Mouse (Mus musculus) thymus, postnatal 10 days (tissue): ENCODE results near the gene Zbtb38.

Experiments used
- DNase-seq, 2 experiments: peaks; one replicate each; pipeline ENCODE4 v3.0.0; 2021; ENCODE audit warnings: low spot score in 2 of 2

Zbtb38 gene

DNA sequence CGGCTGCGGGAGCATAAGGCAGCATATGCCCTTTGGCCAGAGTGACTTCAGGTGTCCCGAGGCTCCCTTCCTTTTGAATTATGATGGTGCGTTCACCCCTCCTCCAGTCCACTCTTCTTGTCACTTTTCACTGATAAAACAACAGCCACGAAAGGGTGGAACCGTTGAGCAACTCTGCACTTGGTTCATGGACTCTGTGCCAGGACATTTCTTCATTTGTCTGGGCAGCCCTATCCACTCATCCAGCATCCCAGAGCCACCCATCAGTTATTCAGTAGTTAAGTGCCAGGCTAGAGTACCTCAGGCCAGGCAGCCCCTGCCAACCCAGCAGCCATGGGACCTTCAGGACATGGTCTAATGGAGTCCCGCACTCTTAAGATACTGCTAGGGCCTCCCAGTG is 114.1 kb downstream of the Zbtb38 start:
- DNase-seq, result no peak

DNA sequence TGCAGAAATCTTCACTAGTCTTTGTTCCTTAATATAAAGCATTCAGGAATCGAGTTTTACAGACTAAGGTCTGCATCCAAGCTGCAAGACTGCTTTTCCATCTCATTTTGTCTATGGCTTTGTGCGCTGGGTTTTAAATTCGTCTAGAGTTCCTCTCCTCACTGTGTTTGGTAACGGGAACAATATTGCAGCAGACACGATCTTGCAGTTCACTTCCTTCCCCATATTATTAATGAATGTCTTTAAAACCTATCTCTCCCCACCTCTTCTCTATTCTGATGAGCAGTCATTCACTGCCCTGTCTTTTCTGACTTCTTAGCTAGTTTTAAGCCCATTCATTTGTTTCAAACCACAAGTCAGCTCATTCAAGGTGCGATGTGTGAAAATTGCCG is 115.5 kb downstream of the Zbtb38 start:
- no peak for DNase-seq

DNA sequence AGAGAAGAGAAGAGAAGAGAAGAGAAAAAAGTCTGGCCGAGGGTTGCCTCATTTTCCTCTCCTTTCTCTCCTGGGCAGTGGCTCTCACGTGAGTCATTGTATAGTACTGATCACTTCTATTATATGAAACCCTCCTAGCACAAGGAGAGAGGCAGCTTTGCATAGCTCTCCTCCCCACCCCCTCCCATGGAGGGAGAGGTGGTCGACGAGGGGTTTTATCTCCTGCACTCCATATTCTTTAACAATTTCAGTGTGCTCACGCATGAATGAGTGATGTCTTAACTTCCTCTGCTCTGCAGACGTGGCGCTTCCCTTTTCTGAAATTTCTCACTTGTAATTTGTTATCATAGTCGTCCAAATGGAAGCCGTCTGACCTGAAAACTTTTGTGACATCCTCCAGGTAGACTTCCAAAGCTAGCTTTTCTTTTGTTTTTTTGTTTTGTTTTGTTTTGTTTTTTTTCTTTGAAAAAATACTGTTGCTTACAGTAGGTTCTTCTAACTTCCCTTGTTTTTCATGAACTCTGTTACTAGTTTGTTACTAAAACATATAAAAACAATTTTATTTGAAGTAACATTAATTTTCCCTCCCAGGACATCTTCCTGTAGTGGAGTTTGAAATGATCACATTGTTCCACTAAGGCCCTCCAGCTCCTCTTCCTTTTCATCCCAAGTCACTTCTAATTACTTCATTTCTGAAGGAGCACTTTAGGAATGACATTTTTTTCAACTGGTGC is 116.0 kb downstream of the Zbtb38 start:
- DNase-seq, result no peak

DNA sequence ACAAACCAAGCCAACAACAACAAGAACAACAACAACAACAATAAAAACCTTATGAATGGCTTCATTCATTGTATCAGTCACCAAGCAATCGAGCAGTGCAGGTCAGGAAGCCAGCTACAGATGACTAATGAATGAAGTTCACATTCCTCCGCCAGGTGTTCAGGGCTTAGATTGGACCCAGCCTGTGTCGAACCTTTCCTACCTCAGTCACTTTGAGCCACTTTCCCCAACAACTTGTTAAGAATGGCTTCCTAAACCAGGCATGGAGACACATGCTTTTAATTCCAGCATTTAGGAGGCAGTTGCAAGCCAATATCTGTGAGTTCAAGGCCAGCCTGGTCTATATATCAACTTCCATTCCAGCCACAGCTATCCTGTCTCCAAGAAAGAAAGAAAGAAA is 116.7 kb downstream of the Zbtb38 start:
- DNase-seq, result no peak

DNA sequence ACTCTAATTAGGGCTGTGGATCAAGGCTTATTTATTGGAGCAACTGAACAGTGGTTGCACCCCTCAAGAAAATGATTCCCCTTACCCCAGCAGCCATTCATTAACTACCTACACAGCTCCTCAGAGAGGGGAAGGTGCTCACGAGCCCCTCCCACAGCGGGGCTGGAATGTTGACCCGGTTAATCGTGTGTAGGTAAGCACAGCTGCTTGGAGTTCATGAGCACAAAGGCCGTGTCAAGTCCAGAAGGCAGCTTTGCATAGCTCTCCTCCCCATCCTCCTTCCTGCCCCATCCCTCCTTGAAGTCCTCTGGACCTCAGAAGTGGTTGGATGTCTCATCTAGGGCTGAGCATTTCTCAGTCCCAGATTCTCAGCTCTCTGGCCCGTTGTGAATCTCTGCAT is 117.5 kb downstream of the Zbtb38 start:
- no peak for DNase-seq

DNA sequence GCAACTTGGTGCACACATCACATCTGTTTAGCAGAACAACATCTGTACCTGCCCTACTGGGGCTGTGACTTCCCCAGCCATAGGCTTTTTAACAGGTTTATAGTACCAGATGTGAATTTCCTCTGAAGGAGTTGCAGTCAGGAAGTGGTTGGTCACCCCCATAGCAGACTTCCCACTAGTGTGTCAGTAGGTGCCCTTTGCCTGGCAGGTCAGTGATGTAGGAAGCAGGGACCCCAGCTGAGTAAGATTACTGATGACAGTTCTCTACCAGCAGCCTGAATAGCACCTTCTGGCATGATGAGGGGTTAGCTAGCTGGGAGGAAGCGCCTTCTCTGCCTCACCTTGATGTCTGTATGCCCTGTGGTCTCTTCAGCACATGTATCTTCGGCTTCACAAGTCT is 118.9 kb downstream of the Zbtb38 start:
- DNase-seq, result peak; percentile 10 to 19
